Mouse (Mus musculus): ENCODE measurements around the gene Ccdc18.
A peak's percentile ranks its signal among the peaks of the same experiment; 100 is the strongest.

- TF ChIP-seq POLR2A (IDR thresholded peaks at IDR 0.05; ENCODE audit: insufficient read length, low read depth) = peak; percentile 94
- no peak for TF ChIP-seq CEBPB (IDR thresholded peaks at IDR 0.05; ENCODE audit: insufficient read depth, poor library complexity, severe bottlenecking)
- TF ChIP-seq MAX (IDR thresholded peaks at IDR 0.05; ENCODE audit: low read depth) = peak; percentile 36
- no peak for TF ChIP-seq TCF3 (IDR thresholded peaks at IDR 0.05; ENCODE audit: insufficient read length, low read depth)
- TF ChIP-seq MYOG (IDR thresholded peaks at IDR 0.05; ENCODE audit: control insufficient read depth in 1 of 3, insufficient read depth in 1 of 3, insufficient read length in 2 of 3, low read depth in 2 of 3) = no peak
- TF ChIP-seq POLR2AphosphoS2 (IDR thresholded peaks at IDR 0.05; ENCODE audit: insufficient read length, low read depth) = peak; percentile 97
- no peak for TF ChIP-seq E2F4 (IDR thresholded peaks at IDR 0.05; ENCODE audit: insufficient read depth)
- TF ChIP-seq USF1 (IDR thresholded peaks at IDR 0.05; ENCODE audit: low read depth) = no peak
- TF ChIP-seq TCF12 (IDR thresholded peaks at IDR 0.05; ENCODE audit: insufficient read depth, poor library complexity, severe bottlenecking) = no peak
- no peak for TF ChIP-seq MYOD1 (IDR thresholded peaks at IDR 0.05; ENCODE audit: control insufficient read depth in 1 of 3, insufficient read length in 2 of 3, low read depth in 2 of 3)
- no peak for TF ChIP-seq SRF (IDR thresholded peaks at IDR 0.05; ENCODE audit: control insufficient read depth, insufficient read length, low read depth)
These were observed 135.7 kb downstream of the Ccdc18 start, which contains the start of gene Dr1 for GRCm38 (mm10) chr5:108268127-108269062.
